Mouse (Mus musculus) lung, embryonic 14.5 days (tissue): ENCODE measurements at regions not wholly inside any gene's neighbourhood (a gene's known extent, or its start where the extent isn't known, plus 50 kb on each side); places are given as distances from the start of the nearest gene placed in this dataset.
"Not testable (repeated sequence)": the region's sequence is repeated elsewhere in the genome, so short reads cannot be mapped to it uniquely, and the experiment has no call there.

ENCODE experiments used
- ATAC-seq: fragments of 200-750 bp; cut with Nextera tagmentation; 2 replicates; pipeline ENCODE4 v1.8.0; 2017; ENCODE audit warnings: mild to moderate bottlenecking, moderate TSS enrichment, moderate library complexity; ENCODE audit not compliant: insufficient read depth
- DNase-seq: peaks from one replicate; pipeline ENCODE4 v3.0.0-alpha.2; 2015
- H3K27ac ChIP-seq: fragments of 300-500 bp; sonication (generic); 2 replicates; pipeline ENCODE4 v1.5.1; 2014; ENCODE audit warnings: low read depth, mild to moderate bottlenecking, moderate library complexity
- H3K27me3 ChIP-seq: fragments of 300-500 bp; sonication (generic); 2 replicates; pipeline ENCODE4 v1.6.1; 2014; ENCODE audit warnings: low read length, control low read depth; ENCODE audit not compliant: insufficient read depth
- H3K36me3 ChIP-seq: fragments of 300-500 bp; sonication (generic); 2 replicates; pipeline ENCODE4 v1.6.1; 2014; ENCODE audit warnings: control low read depth; ENCODE audit not compliant: insufficient read depth
- H3K4me1 ChIP-seq: fragments of 300-500 bp; sonication (generic); 2 replicates; pipeline ENCODE4 v1.6.1; 2014; ENCODE audit warnings: antibody characterized with exemption, control low read depth; ENCODE audit not compliant: insufficient read depth
- H3K4me2 ChIP-seq: fragments of 300-500 bp; sonication (generic); 2 replicates; pipeline ENCODE4 v1.6.1; 2014; ENCODE audit warnings: mild to moderate bottlenecking
- H3K4me3 ChIP-seq: fragments of 300-500 bp; sonication (generic); 2 replicates; pipeline ENCODE4 v1.5.1; 2014; ENCODE audit warnings: low read depth, low read length
- H3K9ac ChIP-seq: fragments of 300-500 bp; sonication (generic); 2 replicates; pipeline ENCODE4 v1.6.1; 2014
- H3K9me3 ChIP-seq: fragments of 300-500 bp; sonication (generic); 2 replicates; pipeline ENCODE4 v1.6.1; 2016; ENCODE audit warnings: low read depth, low read length, control low read depth
- CTCF ChIP-seq: IDR thresholded peaks from 2 replicates; pipeline ENCODE4 v1.5.1; 2016; ENCODE audit warnings: antibody characterized with exemption, low read depth
- WGBS: fragments of 180-500 bp; shearing (Covaris S2); extraction: QIAGEN DNeasy Blood & Tissue Kit; methylation state at CpG from one replicate; pipeline ENCODE4 v1.1.7; 2014; 5-methylcytosine and 5-hydroxymethylcytosine counted together

- H3K36me3 ChIP-seq = no peaks in the 10 kb centered on the region
- H3K4me1 ChIP-seq = no peaks in the 10 kb centered on the region
- H3K4me3 ChIP-seq = no peak overlapping the region
- no peaks in the 10 kb centered on the region for H3K27me3 ChIP-seq
- WGBS = 81% methylated on average over 6 of the region's 6 CpGs
- no peak for ATAC-seq
- DNase-seq = no peak
- H3K27ac ChIP-seq = no peak overlapping the region
- no peaks in the 10 kb centered on the region for H3K9me3 ChIP-seq
- no peak overlapping the region for H3K4me2 ChIP-seq
- TF ChIP-seq CTCF = no peak
- no peak overlapping the region for H3K9ac ChIP-seq
Observed at GRCm38 (mm10) chr16:82899611-82900010, 71.4 kb downstream of the Gm21833 start.

- H3K27me3 ChIP-seq = no peaks in the 10 kb centered on the region
- no peaks in the 10 kb centered on the region for H3K36me3 ChIP-seq
- no peaks in the 10 kb centered on the region for H3K9me3 ChIP-seq
- H3K4me2 ChIP-seq = no peak overlapping the region
- no peak for ATAC-seq
- H3K27ac ChIP-seq = no peak overlapping the region
- H3K4me1 ChIP-seq = no peaks in the 10 kb centered on the region
- WGBS = 85% methylated on average over 9 of the region's 9 CpGs
- TF ChIP-seq CTCF = no peak
- no peak overlapping the region for H3K4me3 ChIP-seq
- DNase-seq = no peak
- H3K9ac ChIP-seq = no peak overlapping the region
Observed at GRCm38 (mm10) chr16:82920533-82920932, 92.4 kb downstream of the Gm21833 start.

- not testable (repeated sequence) for H3K27ac ChIP-seq, H3K36me3 ChIP-seq, H3K4me3 ChIP-seq, ATAC-seq, H3K9ac ChIP-seq, H3K4me2 ChIP-seq, H3K4me1 ChIP-seq, H3K27me3 ChIP-seq, H3K9me3 ChIP-seq
- WGBS = 84% methylated on average over 3 of the region's 3 CpGs
- DNase-seq = peak; percentile 40
Observed at GRCm38 (mm10) chr16:82958951-82959350, 130.8 kb downstream of the Gm21833 start.

GRCm38 (mm10) chr16:82991705-82992104 is 163.5 kb downstream of the Gm21833 start:
- no peak for DNase-seq
- ATAC-seq = no peak
- Histone ChIP-seq H3K9ac (no peak overlapping the region), H3K9me3 (no peaks in the 10 kb centered on the region), H3K4me3 (no peak overlapping the region), H3K4me1 (no peaks in the 10 kb centered on the region), H3K27ac (no peak overlapping the region), H3K27me3 (no peaks in the 10 kb centered on the region), H3K4me2 (no peak overlapping the region), H3K36me3 (no peaks in the 10 kb centered on the region)
- WGBS = 79% methylated on average over 2 of the region's 2 CpGs
- TF ChIP-seq CTCF = no peak

GRCm38 (mm10) chr16:82997861-82998260 is 169.7 kb downstream of the Gm21833 start:
- Histone ChIP-seq H3K4me1 (no peaks in the 10 kb centered on the region), H3K36me3 (no peaks in the 10 kb centered on the region), H3K4me3 (no peak overlapping the region), H3K4me2 (no peak overlapping the region), H3K9ac (no peak overlapping the region), H3K27me3 (no peaks in the 10 kb centered on the region), H3K9me3 (no peaks in the 10 kb centered on the region), H3K27ac (no peak overlapping the region)
- no peak for ATAC-seq
- DNase-seq = no peak
- TF ChIP-seq CTCF = no peak
- WGBS = 64% methylated on average over 4 of the region's 4 CpGs

GRCm38 (mm10) chr16:83021311-83021710 is 193.1 kb downstream of the Gm21833 start:
- 70% methylated on average over 1 of the region's 1 CpGs for WGBS
- Histone ChIP-seq H3K9me3 (no peaks in the 10 kb centered on the region), H3K4me2 (no peak overlapping the region), H3K27me3 (no peaks in the 10 kb centered on the region), H3K27ac (no peak overlapping the region), H3K4me1 (no peaks in the 10 kb centered on the region), H3K9ac (no peak overlapping the region), H3K36me3 (no peaks in the 10 kb centered on the region), H3K4me3 (no peak overlapping the region)
- ATAC-seq = no peak
- DNase-seq = no peak
- TF ChIP-seq CTCF = no peak

GRCm38 (mm10) chr16:83063423-83063822 is 235.2 kb downstream of the Gm21833 start:
- no peak overlapping the region for H3K27ac ChIP-seq
- no peaks in the 10 kb centered on the region for H3K4me1 ChIP-seq
- no peaks in the 10 kb centered on the region for H3K27me3 ChIP-seq
- H3K36me3 ChIP-seq = no peaks in the 10 kb centered on the region
- ATAC-seq (no peak), DNase-seq (no peak)
- no peak overlapping the region for H3K4me2 ChIP-seq
- H3K9ac ChIP-seq = no peak overlapping the region
- no peaks in the 10 kb centered on the region for H3K9me3 ChIP-seq
- no peak overlapping the region for H3K4me3 ChIP-seq
- TF ChIP-seq CTCF = no peak

- Histone ChIP-seq H3K4me1 (no peaks in the 10 kb centered on the region), H3K36me3 (no peaks in the 10 kb centered on the region), H3K27me3 (no peaks in the 10 kb centered on the region), H3K4me3 (no peak overlapping the region), H3K27ac (no peak overlapping the region), H3K4me2 (no peak overlapping the region), H3K9ac (no peak overlapping the region), H3K9me3 (no peaks in the 10 kb centered on the region)
- ATAC-seq = no peak
- no peak for DNase-seq
- WGBS = 77% methylated on average over 2 of the region's 2 CpGs
- TF ChIP-seq CTCF = no peak
Observed at GRCm38 (mm10) chr16:83071488-83071887, 243.3 kb downstream of the Gm21833 start.
